Mouse (Mus musculus): Measurements from ENCODE around the gene Sypl2. TPM values are rescaled to one million over a fixed set of nuclear protein-coding genes. Genes with fewer than 3 reads are reported as not detected.
A peak's percentile ranks its signal among the peaks of the same experiment; 100 is the strongest.
"Not testable (repeated sequence)": the region's sequence is repeated elsewhere in the genome, so short reads cannot be mapped to it uniquely, and the experiment has no call there.

Sypl2 gene
- 0.47 and 1.2 TPM in 2 replicates for polyA plus RNA-seq (2015; fragmentation: Nextera tagmentation; extraction: Ambion mirVana)

DNA sequence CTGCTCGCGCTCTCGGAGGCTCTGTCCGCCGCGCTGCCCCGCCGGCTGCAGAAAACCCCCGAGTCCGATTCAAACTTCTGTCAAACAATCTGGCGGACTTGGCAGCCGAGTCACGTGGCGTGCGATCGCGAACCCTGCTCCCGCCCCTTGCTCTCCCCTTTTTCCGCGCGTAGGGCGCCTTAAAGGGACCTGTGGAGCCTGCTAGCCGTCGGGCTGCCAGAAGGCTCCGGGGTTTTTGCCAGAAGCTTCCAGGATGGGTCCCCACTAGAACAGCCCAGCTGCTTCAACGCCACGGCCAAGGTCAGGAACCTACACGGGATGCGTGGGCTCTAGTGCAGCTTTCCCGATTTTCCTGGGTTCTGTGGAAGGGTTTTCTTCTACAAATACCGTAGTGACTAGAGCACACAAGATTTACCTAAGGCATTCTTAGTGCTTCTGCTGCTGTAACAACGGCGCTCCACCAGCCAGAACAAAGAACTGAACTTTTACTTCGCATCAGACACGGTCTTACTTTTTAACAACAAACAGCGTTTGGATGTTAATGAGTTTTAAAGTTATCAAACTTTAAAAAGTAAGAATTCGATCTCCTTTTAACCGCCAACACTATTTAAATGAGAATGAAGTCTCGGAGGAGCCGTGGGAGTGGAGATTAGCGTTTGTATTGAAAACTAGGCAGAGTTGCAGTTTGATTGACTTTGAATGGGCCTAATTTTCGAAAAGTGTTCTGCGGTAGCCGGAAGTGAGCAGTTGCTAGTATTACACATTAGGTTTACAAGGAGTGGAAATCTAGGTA lies at the start of gene Sypl2:
Gene Sypl2, minus strand, starts transcription at position 91 of the 793 bp plus-strand sequence.
- H3K9me3 ChIP-seq: no peaks in the 10 kb centered on the region
- peaks cover 53% of the 10 kb centered on the region for H3K27me3 ChIP-seq
- 3% methylated on average over 41 of the region's 44 CpGs for WGBS
- H3K9ac ChIP-seq: peak within 1 kb of the TSS; percentile 36
- ATAC-seq (ENCODE audit: low FRiP score, low read depth): no peak; the same call in 1 of the 2 replicates
- no peaks in the 10 kb centered on the region for H3K36me3 ChIP-seq
- peaks cover 18% of the 10 kb centered on the region for H3K4me1 ChIP-seq (replicated peaks)
- no peak within 1 kb of the TSS for H3K27ac ChIP-seq (replicated peaks)
- H3K4me3 ChIP-seq: peak within 1 kb of the TSS; percentile 41
- peak within 1 kb of the TSS; percentile 71 for H3K4me2 ChIP-seq

DNA sequence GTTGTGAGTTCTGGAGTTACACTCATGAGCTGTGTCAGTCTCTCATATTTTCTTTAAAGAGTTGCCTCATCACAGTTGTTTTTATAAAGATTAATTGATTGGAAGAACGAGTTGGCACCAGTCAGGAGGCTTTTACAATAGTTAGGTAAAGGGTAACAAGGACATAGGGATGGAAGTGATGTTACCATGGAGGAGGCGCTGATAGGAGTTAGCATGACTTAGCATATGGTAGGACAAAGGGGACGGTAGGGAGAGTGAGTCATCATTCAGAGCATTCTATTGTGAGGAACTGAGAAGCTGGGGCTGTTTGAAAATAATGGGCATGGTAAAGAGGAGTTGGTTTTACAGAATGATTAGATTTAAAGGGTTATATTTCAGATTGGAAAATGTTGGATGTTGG lies 32.9 kb upstream of the Sypl2 start:
- H3K4me2 ChIP-seq: no peak overlapping the region
- H3K4me1 ChIP-seq (replicated peaks): peaks cover 23% of the 10 kb centered on the region
- H3K4me3 ChIP-seq: no peak overlapping the region
- WGBS: 52% methylated on average over 3 of the region's 3 CpGs
- H3K9ac ChIP-seq: no peak overlapping the region
- H3K36me3 ChIP-seq: peaks cover 16% of the 10 kb centered on the region
- H3K9me3 ChIP-seq: no peaks in the 10 kb centered on the region
- no peak for ATAC-seq (ENCODE audit: low FRiP score, low read depth)
- no peaks in the 10 kb centered on the region for H3K27me3 ChIP-seq
- no peak overlapping the region for H3K27ac ChIP-seq (replicated peaks)

DNA sequence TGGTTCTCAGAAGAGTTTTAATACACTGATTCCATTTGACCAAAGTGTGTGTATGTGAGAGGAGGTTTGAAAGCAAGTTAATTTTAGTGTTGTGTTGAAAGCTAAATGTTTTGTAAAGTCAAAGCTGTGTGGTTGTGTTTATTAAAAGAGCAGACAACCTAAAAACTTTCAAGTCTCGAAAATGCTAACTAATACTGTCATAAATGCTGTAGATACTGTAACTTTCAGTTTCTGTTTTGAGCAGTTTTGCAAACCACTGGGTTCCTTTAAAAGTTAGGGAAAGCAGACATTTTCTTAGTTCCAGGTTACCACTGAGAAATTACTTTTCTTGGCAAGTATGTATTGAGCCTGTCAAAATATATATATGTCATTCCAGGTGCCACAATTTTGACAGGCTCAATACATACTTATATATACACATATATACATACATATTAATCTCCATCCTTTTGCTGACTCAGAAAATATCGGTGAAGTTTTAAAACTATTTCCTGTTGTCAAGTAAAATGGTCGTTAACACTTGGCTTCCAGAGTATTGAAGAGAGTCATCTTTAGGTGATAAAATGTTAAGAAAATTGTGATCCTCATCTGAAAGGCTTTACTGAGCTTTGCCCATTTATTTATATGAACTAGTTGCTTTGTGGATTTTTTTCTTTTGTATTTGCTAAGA lies 31.5 kb upstream of the Sypl2 start:
- peak overlapping the region; percentile 91 for H3K4me2 ChIP-seq
- H3K27ac ChIP-seq (replicated peaks): no peak overlapping the region
- ATAC-seq (ENCODE audit: low FRiP score, low read depth): no peak
- H3K9me3 ChIP-seq: no peaks in the 10 kb centered on the region
- H3K4me1 ChIP-seq (replicated peaks): peaks cover 23% of the 10 kb centered on the region
- H3K4me3 ChIP-seq: peak overlapping the region; percentile 100
- 77% methylated on average over 3 of the region's 3 CpGs for WGBS
- peaks cover 9% of the 10 kb centered on the region for H3K36me3 ChIP-seq
- no peaks in the 10 kb centered on the region for H3K27me3 ChIP-seq
- H3K9ac ChIP-seq: peak overlapping the region; percentile 88

DNA sequence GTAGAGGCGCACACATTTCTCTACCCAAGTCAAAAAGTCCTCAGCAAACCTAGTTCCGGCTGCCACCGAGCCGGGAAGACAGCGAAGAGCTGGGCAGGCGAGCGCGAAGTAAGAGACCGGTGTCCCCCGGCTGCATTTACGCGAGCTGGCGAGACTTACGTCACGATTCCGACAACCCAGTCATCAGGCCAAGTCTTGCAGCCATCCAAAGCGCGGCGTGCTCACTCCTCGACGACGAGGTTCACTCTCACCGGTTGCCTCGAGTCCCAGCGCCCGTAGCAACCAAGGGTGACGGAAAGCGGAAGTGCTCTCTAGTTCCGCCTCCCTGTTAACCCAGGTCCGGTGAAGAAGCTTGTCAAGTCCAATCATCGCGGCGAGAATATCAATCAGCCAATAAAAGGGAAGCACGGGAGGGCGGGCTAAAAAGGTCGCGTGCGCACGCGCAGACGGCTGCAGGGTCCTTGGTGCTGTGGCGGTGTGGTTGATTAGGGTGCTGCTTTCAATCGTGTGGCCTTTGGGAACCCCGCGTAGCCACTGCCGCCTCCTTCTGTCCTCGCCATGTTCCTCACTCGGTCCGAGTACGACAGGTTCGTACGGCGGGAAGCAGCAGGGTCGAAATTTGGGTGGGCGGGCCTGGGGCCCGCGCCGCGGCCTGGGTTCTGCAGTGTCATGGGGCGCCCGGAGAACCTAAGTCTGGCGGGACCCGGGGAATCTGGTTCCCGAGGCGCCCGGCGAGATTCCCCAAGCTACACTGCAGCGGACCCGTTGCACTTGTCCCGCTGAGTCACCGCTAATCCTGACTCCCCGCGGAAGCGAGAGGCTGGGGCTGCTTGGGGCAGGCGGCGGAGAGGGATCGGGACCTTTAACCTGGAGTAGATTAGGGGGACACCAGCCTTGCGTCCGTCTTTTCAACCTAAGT lies 30.5 kb upstream of the Sypl2 start, which contains the start of gene Psma5:
Gene Psma5, plus strand, starts transcription at position 208 of the 919 bp plus-strand sequence.
- Histone ChIP-seq H3K27me3 (no peaks in the 10 kb centered on the region), H3K9me3 (no peaks in the 10 kb centered on the region), H3K36me3 (peaks cover 2% of the 10 kb centered on the region; the same call in 1 of the 2 replicates), H3K9ac (peak within 1 kb of the TSS; percentile 88), H3K27ac (replicated peaks) (peak within 1 kb of the TSS; percentile 56), H3K4me2 (peak within 1 kb of the TSS; percentile 91), H3K4me1 (replicated peaks) (peaks cover 23% of the 10 kb centered on the region), H3K4me3 (peak within 1 kb of the TSS; percentile 100)
- WGBS: under 1% methylated on average over 79 of the region's 79 CpGs
- peak; percentile 99 for ATAC-seq (ENCODE audit: low FRiP score, low read depth)

DNA sequence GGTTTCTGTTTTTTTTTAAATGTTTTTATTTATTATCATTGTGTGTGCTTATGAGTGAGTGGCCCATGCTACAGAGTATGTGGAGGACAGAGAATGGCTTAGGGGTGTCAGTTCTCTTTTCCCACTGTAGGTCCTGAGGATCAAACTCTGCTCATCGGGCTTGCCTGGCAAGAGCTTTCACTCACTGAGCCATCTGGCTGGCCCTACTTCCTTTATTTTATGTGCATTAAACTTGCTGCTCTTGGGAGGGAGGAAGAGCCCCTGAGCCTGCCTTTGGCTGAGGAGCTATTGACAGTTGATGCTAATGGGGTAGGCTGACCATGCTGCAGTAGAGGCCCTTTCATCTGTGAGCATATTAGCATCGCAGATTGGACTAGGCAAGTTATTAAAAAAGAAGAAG lies 20.4 kb upstream of the Sypl2 start:
- H3K4me3 ChIP-seq: no peak overlapping the region
- no peak overlapping the region for H3K27ac ChIP-seq (replicated peaks)
- ATAC-seq (ENCODE audit: low FRiP score, low read depth): no peak
- H3K4me2 ChIP-seq: no peak overlapping the region
- H3K9ac ChIP-seq: no peak overlapping the region
- WGBS: 90% methylated on average over 2 of the region's 2 CpGs
- no peaks in the 10 kb centered on the region for H3K36me3 ChIP-seq
- no peaks in the 10 kb centered on the region for H3K4me1 ChIP-seq (replicated peaks)
- no peaks in the 10 kb centered on the region for H3K9me3 ChIP-seq
- no peaks in the 10 kb centered on the region for H3K27me3 ChIP-seq

DNA sequence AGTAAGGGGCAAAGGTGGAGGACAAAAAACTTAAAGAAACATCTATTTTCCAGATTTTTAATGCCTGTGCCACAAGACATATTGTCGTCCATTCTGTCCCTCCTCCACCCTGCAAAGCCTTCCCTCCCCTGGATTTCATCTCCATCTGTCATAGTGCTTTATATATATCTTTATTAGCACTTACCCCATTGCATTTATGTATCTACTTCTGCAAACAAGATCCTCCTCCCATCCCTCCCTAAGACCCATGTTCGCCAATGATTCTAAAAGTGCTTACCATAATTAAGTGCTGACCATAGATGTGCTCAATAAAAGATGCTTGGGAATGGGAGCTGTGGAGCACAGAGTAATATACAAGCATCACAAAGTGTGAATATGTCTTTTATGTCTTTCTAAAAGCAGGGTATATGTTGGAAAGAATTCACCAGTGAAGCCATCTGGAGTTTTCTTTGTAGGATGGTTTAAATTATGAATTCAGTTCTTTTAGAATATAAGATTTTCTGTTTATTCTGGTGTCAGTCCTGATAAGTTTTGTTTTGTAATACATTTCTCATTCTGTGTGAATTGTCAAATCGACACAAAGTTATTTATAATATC lies 14.9 kb upstream of the Sypl2 start:
- no peaks in the 10 kb centered on the region for H3K36me3 ChIP-seq
- H3K27me3 ChIP-seq: no peaks in the 10 kb centered on the region
- no peak for ATAC-seq (ENCODE audit: low FRiP score, low read depth)
- H3K4me3 ChIP-seq: no peak overlapping the region
- no peak overlapping the region for H3K27ac ChIP-seq (replicated peaks)
- WGBS: 94% methylated on average over 3 of the region's 3 CpGs
- H3K9me3 ChIP-seq: no peaks in the 10 kb centered on the region
- H3K4me2 ChIP-seq: no peak overlapping the region
- no peak overlapping the region for H3K9ac ChIP-seq
- no peaks in the 10 kb centered on the region for H3K4me1 ChIP-seq (replicated peaks)

DNA sequence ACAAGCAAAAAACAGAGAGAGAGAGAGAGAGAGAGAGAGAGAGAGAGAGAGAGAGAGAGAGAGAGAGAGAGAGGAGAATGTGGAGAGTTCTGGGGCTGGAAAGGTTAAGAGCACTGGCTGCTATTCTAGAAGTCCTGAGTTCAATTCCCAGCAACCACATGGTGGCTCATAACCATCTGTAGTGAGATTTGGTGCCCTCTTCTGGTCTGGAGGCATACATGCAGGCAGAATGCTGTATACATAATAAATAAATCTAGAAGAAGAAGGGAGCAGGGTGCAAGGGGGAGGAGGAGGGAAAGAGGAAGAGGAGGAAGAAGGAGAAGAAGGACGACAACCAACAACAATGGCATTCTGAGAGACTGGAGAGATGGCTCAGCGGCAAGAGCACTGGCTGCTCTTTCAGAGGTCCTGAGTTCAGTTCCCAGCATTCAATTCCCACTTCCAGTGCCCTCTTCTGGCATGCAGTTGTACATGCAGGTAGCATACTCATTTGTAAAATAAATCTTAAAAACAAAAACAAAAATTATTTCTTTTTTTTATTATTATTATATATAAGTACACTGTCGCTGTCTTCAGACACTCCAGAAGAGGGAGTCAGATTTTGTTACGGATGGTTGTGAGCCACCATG lies 11.1 kb upstream of the Sypl2 start:
- not testable (repeated sequence) for ATAC-seq (ENCODE audit: low FRiP score, low read depth); H3K4me3 ChIP-seq; H3K27ac ChIP-seq (replicated peaks); H3K9ac ChIP-seq; H3K4me1 ChIP-seq (replicated peaks); H3K36me3 ChIP-seq; H3K27me3 ChIP-seq; H3K9me3 ChIP-seq; H3K4me2 ChIP-seq
- 84% methylated on average over 4 of the region's 4 CpGs for WGBS

DNA sequence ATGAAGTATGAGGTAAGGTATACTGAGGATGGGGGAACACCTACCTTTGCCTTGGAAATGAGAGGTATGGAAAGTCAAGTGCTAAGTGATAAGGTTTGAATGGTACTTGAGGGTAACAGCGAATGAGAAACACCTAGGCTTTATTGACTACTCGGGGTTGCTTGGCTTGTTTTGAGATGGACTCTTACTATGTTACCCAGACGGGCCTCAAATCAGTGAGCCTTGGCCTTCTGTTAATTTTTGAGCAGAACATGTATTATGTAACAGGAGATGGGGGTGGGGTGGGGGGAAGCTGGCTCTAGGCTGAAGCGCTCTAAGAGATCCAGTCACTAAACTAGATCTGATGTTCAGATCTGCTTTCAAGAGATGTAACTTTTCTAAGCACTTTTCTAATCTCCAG lies 5.2 kb upstream of the Sypl2 start:
- H3K4me2 ChIP-seq: no peak overlapping the region
- H3K9me3 ChIP-seq: no peaks in the 10 kb centered on the region
- peaks cover 8% of the 10 kb centered on the region for H3K4me1 ChIP-seq (replicated peaks)
- ATAC-seq (ENCODE audit: low FRiP score, low read depth): no peak
- H3K4me3 ChIP-seq: no peak overlapping the region
- no peak overlapping the region for H3K9ac ChIP-seq
- WGBS: 89% methylated on average over 4 of the region's 4 CpGs
- H3K36me3 ChIP-seq: no peaks in the 10 kb centered on the region
- no peak overlapping the region for H3K27ac ChIP-seq (replicated peaks)
- H3K27me3 ChIP-seq: peaks cover 14% of the 10 kb centered on the region

DNA sequence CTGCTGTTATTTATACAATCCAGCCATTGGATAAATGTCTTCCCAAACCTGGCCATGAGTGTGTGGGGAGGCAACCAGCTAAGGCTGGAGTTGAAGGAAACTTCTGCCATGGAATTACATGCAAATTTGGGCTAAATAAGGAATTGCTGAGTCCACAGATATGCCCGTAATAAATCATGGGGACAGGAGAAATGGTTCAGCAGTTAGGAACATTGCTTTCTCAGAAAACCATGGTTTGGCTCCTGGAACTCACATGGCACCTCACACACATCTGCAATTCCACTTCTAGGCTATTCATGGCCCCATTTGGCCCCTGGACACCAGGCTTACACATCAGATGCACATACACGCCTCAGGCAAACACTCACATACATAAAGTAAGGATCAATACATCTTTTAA lies 1.1 kb upstream of the Sypl2 start:
- Histone ChIP-seq H3K27ac (replicated peaks) (no peak overlapping the region), H3K27me3 (peaks cover 49% of the 10 kb centered on the region), H3K9ac (no peak overlapping the region), H3K4me1 (replicated peaks) (peaks cover 18% of the 10 kb centered on the region), H3K4me3 (no peak overlapping the region), H3K36me3 (no peaks in the 10 kb centered on the region), H3K9me3 (no peaks in the 10 kb centered on the region), H3K4me2 (no peak overlapping the region)
- no peak for ATAC-seq (ENCODE audit: low FRiP score, low read depth)
- 80% methylated on average over 2 of the region's 2 CpGs for WGBS

DNA sequence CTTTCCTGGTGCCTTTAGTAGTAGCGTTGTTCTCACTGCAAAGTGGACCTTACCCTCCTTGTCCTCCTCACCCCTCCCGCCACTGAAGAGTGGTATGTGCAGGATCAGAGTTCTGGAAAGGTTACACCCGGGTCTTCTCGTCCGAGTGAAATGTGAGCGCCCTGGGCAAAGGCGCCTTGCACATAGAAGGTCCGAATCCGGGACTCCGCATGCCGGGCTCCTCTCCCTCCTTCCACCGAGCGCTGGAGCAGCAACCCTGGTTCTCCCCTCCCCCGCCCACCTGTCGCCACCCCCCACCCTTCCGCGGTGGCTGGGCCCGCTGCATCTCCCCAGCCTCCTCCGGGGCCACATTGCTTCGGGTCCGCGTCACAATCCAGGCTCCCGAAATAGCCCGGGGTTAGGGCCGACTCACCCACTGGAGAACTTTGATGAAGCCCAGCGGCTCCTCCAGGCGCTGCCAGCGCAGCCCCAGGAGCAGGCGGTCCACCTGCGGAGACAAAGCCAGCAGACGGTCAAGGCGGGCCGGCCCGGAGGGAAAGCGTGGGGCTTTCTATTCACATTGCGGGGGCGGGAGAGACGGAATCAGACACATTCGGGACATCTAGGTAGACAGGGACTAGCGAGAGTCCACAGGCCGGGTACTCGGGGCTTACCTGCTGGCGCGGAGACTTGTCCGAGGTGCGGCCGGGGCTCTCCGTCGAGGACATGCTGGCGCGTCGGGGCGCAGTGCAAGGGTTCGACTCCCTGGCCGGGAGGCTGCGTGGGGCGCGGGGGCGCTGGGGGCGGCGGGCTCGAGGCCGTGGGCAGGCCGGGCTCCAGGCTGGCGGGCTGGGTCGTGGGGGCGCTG lies 514 bp downstream of the Sypl2 start:
- Histone ChIP-seq H3K4me1 (replicated peaks) (peaks cover 18% of the 10 kb centered on the region), H3K27ac (replicated peaks) (no peak overlapping the region), H3K4me3 (peak overlapping the region; percentile 41), H3K9ac (peak overlapping the region; percentile 36), H3K9me3 (no peaks in the 10 kb centered on the region), H3K36me3 (no peaks in the 10 kb centered on the region), H3K27me3 (peaks cover 53% of the 10 kb centered on the region), H3K4me2 (peak overlapping the region; percentile 71)
- ATAC-seq (ENCODE audit: low FRiP score, low read depth): peak; percentile 11; the same call in 1 of the 2 replicates
- WGBS: 2% methylated on average over 65 of the region's 67 CpGs
